Mouse (Mus musculus) MEL (cell line): ENCODE measurements around the gene Aebp1.

ENCODE experiments used
- BHLHE40 ChIP-seq: IDR thresholded peaks from 2 replicates; pipeline ENCODE4 v1.6.1; 2012; ENCODE audit warnings: low read depth, mild to moderate bottlenecking, inconsistent platforms, low read length, improper control_type of control experiment, borderline replicate concordance
- CTCF ChIP-seq, 3 experiments: IDR thresholded peaks in 2 of 3; conservative IDR thresholded peaks in 1 of 3; 2 replicates each; pipeline ENCODE4 v1.5.1; 2011 to 2012; ENCODE audit warnings: low read length in 3 of 3, low read depth in 2 of 3, mild to moderate bottlenecking in 2 of 3, improper control_type of control experiment in 1 of 3, inconsistent platforms in 1 of 3, mixed read lengths in 1 of 3, moderate library complexity in 1 of 3; ENCODE audit not compliant: control insufficient read depth in 1 of 3, insufficient read depth in 1 of 3, poor library complexity in 1 of 3, severe bottlenecking in 1 of 3
- ELF1 ChIP-seq: IDR thresholded peaks from 2 replicates; pipeline ENCODE4 v1.6.1; 2014; ENCODE audit warnings: low read depth, mild to moderate bottlenecking, inconsistent platforms, low read length, improper control_type of control experiment, moderate library complexity
- EP300 ChIP-seq, 2 experiments: IDR thresholded peaks; 2 replicates each; pipeline ENCODE4 v1.6.1; 2011; ENCODE audit warnings: improper control_type of control experiment in 2 of 2, low read length in 2 of 2, low read depth in 1 of 2, mild to moderate bottlenecking in 1 of 2
- ETS1 ChIP-seq: IDR thresholded peaks from 2 replicates; pipeline ENCODE4 v1.6.1; 2012; ENCODE audit warnings: low read depth, mild to moderate bottlenecking, inconsistent platforms, low read length, improper control_type of control experiment, moderate library complexity
- MAFK ChIP-seq: IDR thresholded peaks from 2 replicates; pipeline ENCODE4 v1.6.1; 2011; ENCODE audit warnings: low read depth, mild to moderate bottlenecking, low read length, improper control_type of control experiment, borderline replicate concordance
- NRF1 ChIP-seq: IDR thresholded peaks from 2 replicates; pipeline ENCODE4 v1.6.1; 2014; ENCODE audit warnings: low read depth, mild to moderate bottlenecking, inconsistent platforms, low read length, improper control_type of control experiment, moderate library complexity; ENCODE audit not compliant: poor library complexity, insufficient read depth, severe bottlenecking
- POLR2A ChIP-seq, 2 experiments: IDR thresholded peaks; 2 replicates each; pipeline ENCODE4 v1.6.1; 2011 to 2012; ENCODE audit warnings: low read length in 2 of 2, mild to moderate bottlenecking in 2 of 2, control low read depth in 1 of 2, improper control_type of control experiment in 1 of 2, low read depth in 1 of 2, moderate library complexity in 1 of 2; ENCODE audit not compliant: control insufficient read depth in 1 of 2, insufficient read depth in 1 of 2, poor library complexity in 1 of 2
- POLR2AphosphoS2 ChIP-seq: IDR thresholded peaks from 2 replicates; pipeline ENCODE4 v1.6.1; 2011; ENCODE audit warnings: low read length, improper control_type of control experiment
- POLR2AphosphoS5 ChIP-seq: IDR thresholded peaks from 2 replicates; pipeline ENCODE4 v1.6.1; 2012; ENCODE audit warnings: low read depth, borderline replicate concordance, mild to moderate bottlenecking, inconsistent platforms, low read length, moderate library complexity, mixed read lengths
- TAL1 ChIP-seq: IDR thresholded peaks from 2 replicates; pipeline ENCODE4 v1.6.1; 2012; ENCODE audit warnings: mild to moderate bottlenecking, inconsistent platforms, low read length, moderate library complexity, mixed read lengths
- USF1 ChIP-seq: IDR thresholded peaks from 2 replicates; pipeline ENCODE4 v1.6.1; 2014; ENCODE audit warnings: low read depth, mild to moderate bottlenecking, inconsistent platforms, low read length, improper control_type of control experiment, moderate library complexity
- USF2 ChIP-seq, 2 experiments: IDR thresholded peaks; 2 replicates each; pipeline ENCODE4 v1.6.1; 2011 to 2012; ENCODE audit warnings: improper control_type of control experiment in 2 of 2, low read length in 2 of 2, borderline replicate concordance in 1 of 2, inconsistent platforms in 1 of 2, low read depth in 1 of 2, mild to moderate bottlenecking in 1 of 2; ENCODE audit not compliant: insufficient read depth in 1 of 2
- ZNF384 ChIP-seq: IDR thresholded peaks from 2 replicates; pipeline ENCODE4 v1.6.1; 2012; ENCODE audit warnings: low read depth, mild to moderate bottlenecking, inconsistent platforms, low read length, improper control_type of control experiment

GRCm38 (mm10) chr11:5903844-5904243, 42.1 kb downstream of the Aebp1 start:
- TF ChIP-seq POLR2A (IDR thresholded peaks at IDR 0.05; ENCODE audit: control insufficient read depth in 1 of 2, insufficient read depth in 1 of 2, low read depth in 1 of 2, low read length in 2 of 2, poor library complexity in 1 of 2) (no peak), TAL1 (no peak), CTCF (IDR thresholded peaks at IDR 0.05 in 2 of 3, conservative IDR thresholded peaks at IDR 0.05 in 1 of 3; ENCODE audit: control insufficient read depth in 1 of 3, insufficient read depth in 1 of 3, low read depth in 2 of 3, low read length in 3 of 3, poor library complexity in 1 of 3, severe bottlenecking in 1 of 3) (no peak), ZNF384 (no peak), ETS1 (no peak), NRF1 (no peak), POLR2AphosphoS2 (no peak), MAFK (no peak), USF1 (no peak), POLR2AphosphoS5 (no peak), USF2 (IDR thresholded peaks at IDR 0.05; ENCODE audit: borderline replicate concordance in 1 of 2, insufficient read depth in 1 of 2, low read depth in 1 of 2, low read length in 2 of 2) (no peak), EP300 (IDR thresholded peaks at IDR 0.05; ENCODE audit: low read depth in 1 of 2, low read length in 2 of 2) (no peak), BHLHE40 (no peak), ELF1 (no peak)
